In the genomic region with DNA sequence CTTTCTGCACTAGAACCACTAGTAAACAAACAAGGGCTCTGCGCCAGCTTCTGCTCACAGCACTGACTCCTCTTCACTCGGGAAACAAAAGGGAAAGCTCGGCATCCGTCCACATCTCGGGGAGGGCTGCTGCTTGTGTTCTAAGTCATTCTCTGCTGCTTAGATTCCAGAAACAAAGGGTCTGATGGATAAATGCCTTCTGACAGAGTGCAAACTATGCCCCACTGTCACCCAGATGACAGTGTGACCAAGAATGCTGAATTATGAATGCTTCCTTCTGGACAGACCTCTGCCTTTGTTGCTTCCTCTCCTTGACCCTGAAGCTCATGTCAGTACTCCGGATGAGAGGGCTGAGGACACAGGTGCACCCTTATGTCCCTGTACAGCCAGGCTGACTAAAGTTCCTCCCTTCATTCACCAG, we compare ENCODE assay signal across 8 mouse cellular contexts.
A peak's percentile ranks its signal among the peaks of the same experiment; 100 is the strongest.
DNase-seq lines count a peak whose midpoint lies in the region; ATAC-seq and TF ChIP-seq lines count a peak whose summit lies in the region.

No protein-coding gene starts in this region.

- no peaks in the 10 kb centered on the region for H3K4me1 ChIP-seq in heart, embryonic 10.5 days
- peaks cover 4% of the 10 kb centered on the region; the same call in 1 of the 2 replicates for H3K4me1 ChIP-seq in olfactory bulb, adult 2 months (ENCODE audit: control insufficient read depth, insufficient read depth, low read length)

- no peaks in the 10 kb centered on the region for H3K36me3 ChIP-seq in heart, embryonic 10.5 days

- no peak for TF ChIP-seq CTCF in olfactory bulb, adult 2 months (IDR thresholded peaks at IDR 0.05; ENCODE audit: insufficient read depth, low read depth, low read length)

- WGBS in heart, embryonic 10.5 days, result 79% methylated on average over 6 of the region's 6 CpGs
- 22% methylated on average over 6 of the region's 6 CpGs for WGBS in olfactory bulb, adult 2 months

- H3K9me3 ChIP-seq in heart, embryonic 10.5 days, result no peaks in the 10 kb centered on the region

- no peak overlapping the region for H3K4me3 ChIP-seq in heart, embryonic 10.5 days
- no peak overlapping the region for H3K4me3 ChIP-seq in olfactory bulb, adult 2 months (ENCODE audit: insufficient read depth, low read depth, low read length)

- peak; percentile 9 to 19 for DNase-seq in heart, adult 18-20 months
- DNase-seq in heart, embryonic 10.5 days (ENCODE audit: low spot score), result no peak
- DNase-seq in adrenal gland, postnatal 25 days, result peak; percentile 43
- DNase-seq in frontal cortex, postnatal 36 days (ENCODE audit: low spot score in 2 of 2), result peak; percentile 22 to 35
- peak; percentile 59 for DNase-seq in layer of hippocampus, adult 9-10 months (ENCODE audit: low spot score)
- DNase-seq in embryo, embryonic 11 days, result no peak

- H3K27ac ChIP-seq in heart, embryonic 10.5 days, result no peak overlapping the region
- H3K27ac ChIP-seq in olfactory bulb, adult 2 months (ENCODE audit: insufficient read depth, low read depth, low read length), result peak overlapping the region; percentile 80; the same call in 1 of the 2 replicates

- TF ChIP-seq POLR2A in olfactory bulb, adult 2 months (IDR thresholded peaks at IDR 0.05; ENCODE audit: insufficient read depth, low read depth, low read length), result no peak

- H3K27me3 ChIP-seq in heart, embryonic 10.5 days (ENCODE audit: insufficient read depth, poor library complexity, severe bottlenecking), result no peaks in the 10 kb centered on the region

- ATAC-seq in erythroblast, adult 5-6 weeks (replicated peaks; ENCODE audit: low FRiP score, poor library complexity, severe bottlenecking), result no peak

Comparison
In these comparisons a context has a peak if more than half of its experiments do, and no peak if none do; other contexts are left out.
1. DNase-seq: peak in heart, adult 18-20 months (2 of 2), adrenal gland, postnatal 25 days (single experiment), frontal cortex, postnatal 36 days (2 of 2) and layer of hippocampus, adult 9-10 months (single experiment); none in heart, embryonic 10.5 days (single experiment) and embryo, embryonic 11 days (single experiment).